Mouse (Mus musculus): Measurements from ENCODE around the gene Treml1. TPM values are rescaled to one million over a fixed set of nuclear protein-coding genes. Genes with fewer than 3 reads are reported as not detected.
A peak's percentile ranks its signal among the peaks of the same experiment; 100 is the strongest.
"Not testable (repeated sequence)": the region's sequence is repeated elsewhere in the genome, so short reads cannot be mapped to it uniquely, and the experiment has no call there.

Gene Treml1
- polyA plus RNA-seq, 1 experiment: 669 TPM

DNA sequence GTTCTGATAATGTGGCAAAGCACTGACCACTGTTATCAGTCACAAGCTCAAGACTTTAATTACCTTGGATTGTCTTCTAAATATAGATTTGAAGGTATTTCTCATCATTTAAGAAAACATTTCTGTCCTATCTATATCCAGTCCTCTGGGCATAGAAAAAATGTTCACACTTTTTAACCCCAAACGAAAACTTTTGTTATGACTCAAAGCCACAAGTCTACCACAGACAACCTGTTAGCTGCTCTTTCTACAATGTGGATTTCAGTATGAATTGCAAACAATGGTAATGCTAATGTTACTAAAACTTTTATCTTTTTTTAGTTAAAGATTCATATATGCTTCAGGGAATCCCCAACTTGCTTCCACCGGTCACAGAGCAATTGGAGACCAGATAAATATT, 27.2 kb upstream of the Treml1 start:
- Histone ChIP-seq H3K36me3 (replicated peaks; ENCODE audit: low read length) (no peaks in the 10 kb centered on the region), H3K4me3 (replicated peaks) (no peak overlapping the region), H3K27me3 (replicated peaks) (no peaks in the 10 kb centered on the region), H3K4me1 (peaks cover 62% of the 10 kb centered on the region), H3K9me3 (no peaks in the 10 kb centered on the region)
- no peak for TF ChIP-seq GATA1 (IDR thresholded peaks at IDR 0.05; ENCODE audit: borderline replicate concordance, low read length)
- TF ChIP-seq FLI1 (IDR thresholded peaks at IDR 0.05; ENCODE audit: low read length): no peak

DNA sequence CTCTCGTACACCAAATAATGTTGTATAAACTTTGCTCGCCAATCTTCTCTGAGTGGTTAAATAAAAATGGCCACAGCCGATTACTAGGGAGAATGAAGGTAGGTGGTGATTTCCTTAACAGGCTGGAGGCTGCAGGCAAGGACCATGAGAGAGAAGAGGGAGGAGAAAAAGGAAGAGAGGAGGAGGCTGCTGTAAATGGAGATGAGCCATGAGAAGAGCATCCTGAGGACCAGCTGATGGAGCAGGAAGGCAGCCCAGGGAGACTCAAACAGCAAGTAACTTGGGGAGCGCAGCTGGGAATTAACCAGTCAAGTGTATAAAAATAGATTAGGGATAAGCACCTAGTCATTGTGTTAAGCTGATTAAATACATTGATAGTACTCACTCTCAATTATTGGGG, 25.5 kb upstream of the Treml1 start:
- Histone ChIP-seq H3K4me3 (replicated peaks) (no peak overlapping the region), H3K27me3 (replicated peaks) (no peaks in the 10 kb centered on the region), H3K36me3 (replicated peaks; ENCODE audit: low read length) (peaks cover 2% of the 10 kb centered on the region), H3K4me1 (peaks cover 77% of the 10 kb centered on the region), H3K9me3 (no peaks in the 10 kb centered on the region)
- TF ChIP-seq FLI1 (IDR thresholded peaks at IDR 0.05; ENCODE audit: low read length): no peak
- no peak for TF ChIP-seq GATA1 (IDR thresholded peaks at IDR 0.05; ENCODE audit: borderline replicate concordance, low read length)

DNA sequence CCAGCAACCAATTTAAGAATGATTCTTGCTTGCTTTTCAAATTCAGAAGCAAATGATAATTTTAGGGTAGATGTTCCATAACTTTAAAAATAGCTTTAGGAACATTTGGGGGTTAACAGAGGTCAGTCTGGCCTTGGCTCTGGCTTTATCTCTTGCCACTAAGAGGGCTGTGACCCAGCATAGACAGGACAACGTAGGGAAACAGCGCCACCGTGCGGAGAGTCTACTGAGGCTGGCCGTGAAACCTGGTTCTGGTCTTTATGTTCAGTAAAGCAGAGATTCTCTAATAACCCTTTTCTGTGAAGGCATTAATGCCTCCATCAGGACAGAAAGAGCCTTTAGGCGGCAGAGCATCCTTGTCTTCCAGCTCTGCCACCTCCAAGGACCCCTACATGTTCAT, 22.9 kb upstream of the Treml1 start:
- Histone ChIP-seq H3K9me3 (no peaks in the 10 kb centered on the region), H3K36me3 (replicated peaks; ENCODE audit: low read length) (peaks cover 2% of the 10 kb centered on the region), H3K4me1 (peaks cover 82% of the 10 kb centered on the region), H3K4me3 (replicated peaks) (no peak overlapping the region), H3K27me3 (replicated peaks) (no peaks in the 10 kb centered on the region)
- peak; percentile 31; the same call in 1 of the 3 replicates for TF ChIP-seq GATA1 (IDR thresholded peaks at IDR 0.05; ENCODE audit: borderline replicate concordance, low read length)
- TF ChIP-seq FLI1 (IDR thresholded peaks at IDR 0.05; ENCODE audit: low read length): no peak

DNA sequence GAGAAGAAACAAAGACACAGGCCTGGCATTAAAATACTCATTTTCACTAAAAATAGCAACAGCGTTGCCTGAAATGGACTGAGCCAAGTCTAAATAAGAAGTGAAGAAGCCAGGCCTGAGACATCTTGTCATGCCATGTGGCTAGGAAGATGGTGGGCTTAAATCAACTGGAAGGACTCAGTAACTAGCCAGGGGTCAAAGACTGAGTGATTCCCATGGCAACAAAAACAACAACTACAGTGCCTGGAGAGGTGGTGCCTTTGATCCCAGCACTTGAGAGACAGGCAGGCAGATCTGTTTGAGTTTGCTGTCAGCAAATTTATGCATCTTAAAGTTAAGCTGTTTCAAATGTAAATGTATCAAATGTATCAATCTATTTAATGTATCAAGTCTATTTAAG, 19.4 kb upstream of the Treml1 start:
- no peaks in the 10 kb centered on the region for H3K9me3 ChIP-seq
- no peaks in the 10 kb centered on the region for H3K27me3 ChIP-seq (replicated peaks)
- H3K36me3 ChIP-seq (replicated peaks; ENCODE audit: low read length): peaks cover 2% of the 10 kb centered on the region
- no peak for TF ChIP-seq GATA1 (IDR thresholded peaks at IDR 0.05; ENCODE audit: borderline replicate concordance, low read length)
- H3K4me1 ChIP-seq: peaks cover 82% of the 10 kb centered on the region
- no peak overlapping the region for H3K4me3 ChIP-seq (replicated peaks)

DNA sequence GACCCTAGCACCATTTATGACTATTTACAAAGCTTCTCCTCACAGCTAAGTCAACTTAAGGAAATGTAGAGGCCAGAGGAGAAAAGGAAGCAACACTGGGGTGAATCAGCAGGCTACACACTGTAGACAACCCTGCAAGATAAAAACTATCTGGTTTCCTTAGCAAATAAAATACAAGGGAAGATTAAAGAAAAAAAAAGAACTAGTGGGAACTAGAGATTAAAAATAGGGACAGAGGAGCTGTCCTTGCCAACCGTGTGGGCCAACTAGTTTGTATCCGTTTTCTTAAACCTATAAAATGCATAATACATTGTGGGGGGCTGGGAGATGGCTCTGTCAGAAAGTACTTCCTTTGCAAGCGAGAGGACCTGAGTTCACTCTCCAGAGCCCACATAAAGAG, 17.8 kb upstream of the Treml1 start:
- no peak for TF ChIP-seq GATA1 (IDR thresholded peaks at IDR 0.05; ENCODE audit: borderline replicate concordance, low read length)
- TF ChIP-seq FLI1 (IDR thresholded peaks at IDR 0.05; ENCODE audit: low read length): no peak
- H3K9me3 ChIP-seq: no peaks in the 10 kb centered on the region
- peaks cover 83% of the 10 kb centered on the region for H3K4me1 ChIP-seq
- H3K4me3 ChIP-seq (replicated peaks): no peak overlapping the region
- H3K27me3 ChIP-seq (replicated peaks): no peaks in the 10 kb centered on the region
- H3K36me3 ChIP-seq (replicated peaks; ENCODE audit: low read length): peaks cover 2% of the 10 kb centered on the region

DNA sequence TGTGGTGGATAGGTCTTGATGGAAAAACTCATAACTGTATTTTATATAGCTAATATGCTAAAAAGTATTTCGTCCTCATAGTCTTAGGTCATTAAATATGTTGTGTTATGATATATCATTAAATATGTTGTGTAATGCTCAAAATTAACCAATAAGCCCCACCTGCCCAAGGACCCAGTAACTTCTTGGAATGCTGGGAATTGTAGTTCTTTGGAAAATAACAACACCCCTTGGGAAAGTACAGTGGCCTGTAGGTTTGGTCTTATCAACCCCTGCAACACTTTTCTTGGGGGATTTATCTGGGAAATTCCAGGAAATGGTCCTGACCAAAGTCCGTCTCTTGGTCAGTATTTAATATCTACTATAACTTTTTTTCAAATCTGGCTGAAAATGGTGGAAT, 16.7 kb upstream of the Treml1 start:
- no peaks in the 10 kb centered on the region for H3K27me3 ChIP-seq (replicated peaks)
- H3K9me3 ChIP-seq: no peaks in the 10 kb centered on the region
- peaks cover 2% of the 10 kb centered on the region for H3K36me3 ChIP-seq (replicated peaks; ENCODE audit: low read length)
- TF ChIP-seq GATA1 (IDR thresholded peaks at IDR 0.05; ENCODE audit: borderline replicate concordance, low read length) (no peak), FLI1 (IDR thresholded peaks at IDR 0.05; ENCODE audit: low read length) (no peak)
- H3K4me1 ChIP-seq: peaks cover 83% of the 10 kb centered on the region
- no peak overlapping the region for H3K4me3 ChIP-seq (replicated peaks)

DNA sequence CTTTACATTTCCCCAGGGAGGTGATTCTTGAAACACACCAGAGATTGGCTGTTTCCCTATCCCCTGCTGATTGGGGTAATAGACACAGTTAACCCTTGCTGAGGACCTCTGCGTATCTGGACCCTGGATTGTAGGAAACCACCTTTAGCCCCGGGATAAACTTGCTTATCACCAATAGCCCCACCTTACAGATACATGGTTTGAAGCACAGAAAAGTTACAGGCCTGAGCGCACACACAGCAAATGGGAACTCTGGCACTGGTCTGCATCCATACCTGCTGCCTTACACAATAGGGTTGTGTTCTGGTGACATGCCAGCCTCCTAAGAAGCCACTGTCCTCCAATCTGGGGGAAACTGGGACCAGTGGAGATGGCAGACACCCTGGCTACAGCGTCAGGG, 13.9 kb upstream of the Treml1 start:
- Histone ChIP-seq H3K4me1 (peaks cover 79% of the 10 kb centered on the region), H3K9me3 (no peaks in the 10 kb centered on the region), H3K27me3 (replicated peaks) (no peaks in the 10 kb centered on the region), H3K36me3 (replicated peaks; ENCODE audit: low read length) (peaks cover 7% of the 10 kb centered on the region), H3K4me3 (replicated peaks) (peak overlapping the region; percentile 86)
- TF ChIP-seq FLI1 (IDR thresholded peaks at IDR 0.05; ENCODE audit: low read length) (no peak), GATA1 (IDR thresholded peaks at IDR 0.05; ENCODE audit: borderline replicate concordance, low read length) (no peak)

DNA sequence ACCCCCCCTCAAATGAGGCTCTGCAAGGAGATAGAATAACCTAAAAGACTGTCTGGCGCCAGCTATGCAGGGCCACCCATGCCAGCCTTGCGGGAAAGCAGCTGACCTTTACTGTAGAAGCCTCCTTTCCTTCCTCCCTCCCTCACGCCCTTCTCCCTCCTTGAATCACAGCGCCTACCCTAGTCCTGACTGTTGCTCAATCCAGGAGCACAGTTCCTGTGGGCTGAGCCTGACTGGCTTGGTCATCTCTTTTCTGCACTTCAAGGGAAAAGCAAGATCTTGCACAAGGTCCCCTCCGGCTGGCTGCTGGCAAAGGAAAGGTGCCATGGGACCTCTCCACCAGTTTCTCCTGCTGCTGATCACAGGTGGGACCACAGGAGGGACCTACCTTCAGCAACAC, 13.5 kb upstream of the Treml1 start, which contains the start of gene Trem2:
Gene Trem2, plus strand, starts transcription at position 171 of the 400 bp plus-strand sequence.
- TF ChIP-seq GATA1 (IDR thresholded peaks at IDR 0.05; ENCODE audit: borderline replicate concordance, low read length) (no peak), FLI1 (IDR thresholded peaks at IDR 0.05; ENCODE audit: low read length) (no peak)
- no peaks in the 10 kb centered on the region for H3K27me3 ChIP-seq (replicated peaks)
- H3K4me3 ChIP-seq (replicated peaks): peak within 1 kb of the TSS; percentile 86
- no peaks in the 10 kb centered on the region for H3K9me3 ChIP-seq
- peaks cover 11% of the 10 kb centered on the region for H3K36me3 ChIP-seq (replicated peaks; ENCODE audit: low read length)
- peaks cover 77% of the 10 kb centered on the region for H3K4me1 ChIP-seq

DNA sequence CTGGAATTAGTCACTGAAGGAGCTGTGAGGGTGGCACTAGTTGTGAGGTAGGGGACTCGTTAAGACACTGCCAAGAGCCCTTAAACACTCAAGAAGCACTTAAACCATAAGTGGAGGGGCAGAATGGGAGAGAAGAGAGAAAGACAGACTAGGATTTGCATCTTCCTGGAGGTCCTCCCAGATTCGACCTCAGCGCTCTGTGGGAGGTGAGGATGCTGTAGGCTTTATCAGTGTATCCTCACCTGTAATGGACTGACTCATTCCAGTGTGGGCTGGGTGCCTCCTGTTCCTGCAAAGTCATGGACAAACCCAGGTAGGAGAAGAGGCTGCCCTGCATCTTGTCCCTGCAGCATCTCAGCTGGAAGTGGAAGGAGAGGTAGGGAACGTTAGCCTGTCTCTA, 12.9 kb upstream of the Treml1 start:
- no peak for TF ChIP-seq GATA1 (IDR thresholded peaks at IDR 0.05; ENCODE audit: borderline replicate concordance, low read length)
- no peak for TF ChIP-seq FLI1 (IDR thresholded peaks at IDR 0.05; ENCODE audit: low read length)
- no peaks in the 10 kb centered on the region for H3K27me3 ChIP-seq (replicated peaks)
- H3K36me3 ChIP-seq (replicated peaks; ENCODE audit: low read length): peaks cover 17% of the 10 kb centered on the region
- peaks cover 77% of the 10 kb centered on the region for H3K4me1 ChIP-seq
- peak overlapping the region; percentile 86 for H3K4me3 ChIP-seq (replicated peaks)
- no peaks in the 10 kb centered on the region for H3K9me3 ChIP-seq

DNA sequence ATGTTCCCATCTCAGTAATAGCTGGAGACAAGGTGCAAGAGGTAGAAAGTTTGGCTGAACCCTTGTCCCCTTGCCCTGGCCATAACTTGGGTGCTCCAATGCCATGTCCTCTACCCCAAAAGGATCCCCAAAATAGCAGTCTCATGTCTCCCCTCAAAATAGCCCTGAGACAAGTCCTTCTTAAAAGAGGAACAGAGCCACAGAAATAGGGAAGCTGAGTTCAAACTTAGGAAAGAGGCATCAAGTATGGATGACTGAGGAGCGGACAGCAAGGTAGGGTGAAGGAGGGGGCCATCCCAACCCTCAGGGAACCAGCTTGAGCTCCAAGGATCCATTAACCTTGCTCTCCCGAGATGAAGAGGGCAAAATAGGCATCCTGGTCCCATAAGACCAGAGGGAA, 12.4 kb upstream of the Treml1 start:
- H3K27me3 ChIP-seq (replicated peaks): no peaks in the 10 kb centered on the region
- H3K9me3 ChIP-seq: no peaks in the 10 kb centered on the region
- no peak for TF ChIP-seq GATA1 (IDR thresholded peaks at IDR 0.05; ENCODE audit: borderline replicate concordance, low read length)
- no peak for TF ChIP-seq FLI1 (IDR thresholded peaks at IDR 0.05; ENCODE audit: low read length)
- H3K4me3 ChIP-seq (replicated peaks): peak overlapping the region; percentile 86
- peaks cover 21% of the 10 kb centered on the region for H3K36me3 ChIP-seq (replicated peaks; ENCODE audit: low read length)
- H3K4me1 ChIP-seq: peaks cover 77% of the 10 kb centered on the region

DNA sequence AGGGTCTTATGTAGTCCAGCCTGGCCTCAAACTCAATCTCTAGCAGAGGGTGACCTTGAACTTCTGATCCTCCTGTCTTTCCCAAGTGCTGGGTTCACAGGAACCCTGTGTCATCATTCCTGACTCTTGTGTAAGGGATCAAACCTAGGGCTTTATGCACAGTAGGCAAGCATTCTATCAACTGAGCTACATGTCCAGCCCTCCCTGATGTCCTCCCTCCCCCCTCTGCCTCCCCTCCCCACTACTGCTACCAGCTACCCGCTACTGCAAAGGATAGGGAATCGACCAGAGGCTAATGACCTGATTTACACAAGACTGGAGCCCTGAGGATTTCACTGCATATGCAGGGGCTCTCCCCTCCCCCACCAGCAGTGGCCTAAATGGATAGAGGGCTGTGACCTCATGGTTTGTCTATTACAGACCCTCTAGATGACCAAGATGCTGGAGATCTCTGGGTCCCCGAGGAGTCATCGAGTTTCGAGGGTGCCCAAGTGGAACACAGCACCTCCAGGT, 9.0 kb upstream of the Treml1 start:
- H3K9me3 ChIP-seq: no peaks in the 10 kb centered on the region
- H3K36me3 ChIP-seq (replicated peaks; ENCODE audit: low read length): peaks cover 27% of the 10 kb centered on the region
- peaks cover 91% of the 10 kb centered on the region for H3K4me1 ChIP-seq
- H3K27me3 ChIP-seq (replicated peaks): no peaks in the 10 kb centered on the region
- no peak for TF ChIP-seq FLI1 (IDR thresholded peaks at IDR 0.05; ENCODE audit: low read length)
- TF ChIP-seq GATA1 (IDR thresholded peaks at IDR 0.05; ENCODE audit: borderline replicate concordance, low read length): no peak
- no peak overlapping the region for H3K4me3 ChIP-seq (replicated peaks)

DNA sequence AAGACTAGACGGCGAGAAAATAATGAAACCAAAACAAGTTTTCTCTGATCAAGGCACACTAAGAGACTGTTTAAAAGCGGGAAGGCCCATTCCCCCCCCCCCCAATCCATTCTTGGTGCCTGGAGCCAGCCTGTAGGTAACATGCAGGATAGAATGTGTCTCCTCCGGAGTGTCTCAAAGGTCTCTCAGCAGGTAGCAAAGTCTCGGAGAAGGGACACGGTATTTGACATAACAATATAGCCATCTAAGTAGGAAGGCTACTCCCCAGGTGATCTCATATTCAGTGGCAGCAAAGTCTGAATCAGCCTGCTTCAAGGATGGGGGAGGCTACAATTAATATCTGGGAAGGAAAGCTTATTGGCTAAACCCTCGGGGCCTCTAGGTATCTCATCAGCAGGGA, 6.7 kb upstream of the Treml1 start:
- not testable (repeated sequence) for H3K27me3 ChIP-seq (replicated peaks); H3K9me3 ChIP-seq
- Histone ChIP-seq H3K36me3 (replicated peaks; ENCODE audit: low read length) (peaks cover 35% of the 10 kb centered on the region), H3K4me1 (peaks cover 90% of the 10 kb centered on the region), H3K4me3 (replicated peaks) (peak overlapping the region; percentile 18)
